ENCODE assay signal across 8 mouse cellular contexts in genomic region chr6:122801801-122802514, GRCm38 (mm10). TPM values are rescaled to one million over a fixed set of nuclear protein-coding genes. Genes with fewer than 3 reads are reported as not detected.
DNase-seq lines count a peak whose midpoint lies in the region; ATAC-seq and TF ChIP-seq lines count a peak whose summit lies in the region.

No protein-coding gene starts in this region.

- peak overlapping the region; percentile 84 for H3K27ac ChIP-seq in gastrocnemius, adult 2 months
- peak overlapping the region; percentile 53 for H3K27ac ChIP-seq in bone marrow, adult 2 months (ENCODE audit: control insufficient read depth, insufficient read depth, low read depth, low read length, poor library complexity)
- H3K27ac ChIP-seq in embryonic fibroblast, embryonic 13.5 days (ENCODE audit: insufficient read depth, low read length): no peak overlapping the region
- no peak overlapping the region for H3K27ac ChIP-seq in limb, embryonic 11.5 days (replicated peaks; ENCODE audit: low read depth, low read length)
- H3K27ac ChIP-seq in midbrain, embryonic 15.5 days: peak overlapping the region; percentile 66
- H3K27ac ChIP-seq in testis, adult 2 months (ENCODE audit: control insufficient read depth, insufficient read depth, low read depth, low read length): peak overlapping the region; percentile 96

- peak; percentile 47 for DNase-seq in gastrocnemius, adult 2 months
- no peak for DNase-seq in gastrocnemius, adult 8-10 months (ENCODE audit: low spot score in 2 of 2)
- peak; percentile 25 for DNase-seq in heart, postnatal 4 days
- DNase-seq in limb, embryonic 11.5 days (ENCODE audit: low spot score): no peak

- intact Hi-C loops in gastrocnemius, adult 2 months (cut with DNase I): loop anchor here (5.0 kb wide), 1 partner anchor 70 kb away; the partner anchor contains the start of gene Necap1

- no peaks in the 10 kb centered on the region for H3K36me3 ChIP-seq in limb, embryonic 11.5 days (ENCODE audit: control insufficient read depth, insufficient read depth, low read length)
- no peaks in the 10 kb centered on the region for H3K36me3 ChIP-seq in midbrain, embryonic 15.5 days (replicated peaks)
- H3K36me3 ChIP-seq in testis, adult 2 months (ENCODE audit: control insufficient read depth, insufficient read depth, low read length): no peaks in the 10 kb centered on the region

- ATAC-seq in limb, embryonic 11.5 days (ENCODE audit: insufficient number of reproducible peaks, low FRiP score, low TSS enrichment, low read depth): peak; percentile 37
- ATAC-seq in midbrain, embryonic 15.5 days (replicated peaks): peak; percentile 81

- H3K4me3 ChIP-seq in gastrocnemius, adult 2 months: peak overlapping the region; percentile 90
- peak overlapping the region; percentile 66 for H3K4me3 ChIP-seq in bone marrow, adult 2 months (replicated peaks; ENCODE audit: control insufficient read depth, low read depth, low read length)
- peak overlapping the region; percentile 31 for H3K4me3 ChIP-seq in embryonic fibroblast, embryonic 13.5 days (ENCODE audit: insufficient read depth, low read length)
- H3K4me3 ChIP-seq in limb, embryonic 11.5 days (ENCODE audit: low read depth, low read length): peak overlapping the region; percentile 51
- H3K4me3 ChIP-seq in midbrain, embryonic 15.5 days: peak overlapping the region; percentile 54
- H3K4me3 ChIP-seq in testis, adult 2 months (ENCODE audit: control insufficient read depth, low read depth, low read length): peak overlapping the region; percentile 95

- TF ChIP-seq CTCF in gastrocnemius, adult 2 months (IDR thresholded peaks at IDR 0.05): no peak
- no peak for TF ChIP-seq CTCF in bone marrow, adult 2 months (IDR thresholded peaks at IDR 0.05; ENCODE audit: control insufficient read depth, insufficient read depth, low read length)
- no peak for TF ChIP-seq CTCF in embryonic fibroblast, embryonic 13.5 days (IDR thresholded peaks at IDR 0.05; ENCODE audit: borderline replicate concordance, insufficient read depth, low read length)
- TF ChIP-seq CTCF in testis, adult 2 months (IDR thresholded peaks at IDR 0.05; ENCODE audit: control insufficient read depth, insufficient read depth, insufficient replicate concordance, low read depth, low read length): no peak

- no peaks in the 10 kb centered on the region for H3K9me3 ChIP-seq in limb, embryonic 11.5 days (ENCODE audit: control insufficient read depth, low read length)
- no peaks in the 10 kb centered on the region for H3K9me3 ChIP-seq in midbrain, embryonic 15.5 days

- WGBS in bone marrow, adult 2 months: 2% methylated on average over 34 of the region's 34 CpGs
- WGBS in limb, embryonic 11.5 days: 3% methylated on average over 34 of the region's 34 CpGs
- WGBS in midbrain, embryonic 15.5 days: 1% methylated on average over 34 of the region's 34 CpGs

- H3K4me2 ChIP-seq in limb, embryonic 11.5 days (ENCODE audit: low read depth, severe bottlenecking): peak overlapping the region; percentile 94
- peak overlapping the region; percentile 84 for H3K4me2 ChIP-seq in midbrain, embryonic 15.5 days

- TF ChIP-seq POLR2A in bone marrow, adult 2 months (IDR thresholded peaks at IDR 0.05; ENCODE audit: borderline replicate concordance, control insufficient read depth, low read depth, low read length): 0 out of 2 replicates have a peak, but pooled peaks have one; percentile 6
- no peak for TF ChIP-seq POLR2A in embryonic fibroblast, embryonic 13.5 days (IDR thresholded peaks at IDR 0.05; ENCODE audit: low read depth, low read length)
- TF ChIP-seq POLR2A in testis, adult 2 months (IDR thresholded peaks at IDR 0.05; ENCODE audit: control insufficient read depth, low read depth, low read length): 0 out of 2 replicates have a peak, but pooled peaks have one; percentile 4

- H3K9ac ChIP-seq in limb, embryonic 11.5 days (ENCODE audit: low read length): peak overlapping the region; percentile 78
- peak overlapping the region; percentile 62 for H3K9ac ChIP-seq in midbrain, embryonic 15.5 days

- no peaks in the 10 kb centered on the region for H3K27me3 ChIP-seq in limb, embryonic 11.5 days (ENCODE audit: control insufficient read depth, insufficient read depth, low read length)
- peaks cover 7% of the 10 kb centered on the region for H3K27me3 ChIP-seq in midbrain, embryonic 15.5 days (replicated peaks)
- no peaks in the 10 kb centered on the region for H3K27me3 ChIP-seq in testis, adult 2 months (ENCODE audit: control insufficient read depth, insufficient read depth, low read length)

- H3K4me1 ChIP-seq in bone marrow, adult 2 months (ENCODE audit: control insufficient read depth, insufficient read depth, low read length): no peaks in the 10 kb centered on the region; the same call in 1 of the 2 replicates
- H3K4me1 ChIP-seq in embryonic fibroblast, embryonic 13.5 days (ENCODE audit: control insufficient read depth, insufficient read depth, low read length): no peaks in the 10 kb centered on the region
- H3K4me1 ChIP-seq in limb, embryonic 11.5 days (ENCODE audit: control insufficient read depth, insufficient read depth, low read length): peaks cover 4% of the 10 kb centered on the region; the same call in 1 of the 2 replicates
- H3K4me1 ChIP-seq in midbrain, embryonic 15.5 days: peaks cover 13% of the 10 kb centered on the region
- peaks cover 4% of the 10 kb centered on the region for H3K4me1 ChIP-seq in testis, adult 2 months (ENCODE audit: control insufficient read depth, insufficient read depth, low read length)

RNA-seq across cellular contexts. Expression of gene Slc2a3, which starts 0.5 kb away (rescaled TPM):
- 1 to 10 TPM; 1.7 to 7.6 TPM for total RNA-seq in gastrocnemius, adult 2 months (2021)
- total RNA-seq in gastrocnemius, adult 8-10 months (2022): 10 to 100 TPM in 2 of 4 experiments, 1 to 10 TPM in 2; 3.6 to 12.3 (median 10.4) TPM
- 45.2 and 88.2 TPM in 2 replicates for polyA plus RNA-seq in bone marrow, adult 2 months (2011; ENCODE audit: insufficient read depth, insufficient read length, low replicate concordance, missing spikeins)
- 4.9 and 6.1 TPM in 2 replicates for polyA plus RNA-seq in embryonic fibroblast, embryonic 13.5 days (2011; ENCODE audit: insufficient read length, low read depth, missing spikeins)
- total RNA-seq in heart, postnatal 4 days (2021): 1 to 10 TPM; 2.0 to 3.3 TPM
- 72.9 and 74.1 TPM in 2 replicates for polyA plus RNA-seq in limb, embryonic 11.5 days (2014; fragmentation: Nextera tagmentation; extraction: Ambion mirVana)
- polyA plus RNA-seq in midbrain, embryonic 15.5 days (2015; fragmentation: Nextera tagmentation; extraction: Ambion mirVana): 34.6 and 36.8 TPM in 2 replicates
- polyA plus RNA-seq in testis, adult 2 months (2012; rRNA removed): 703 and 947 TPM in 2 replicates

RNA-seq across cellular contexts. Expression of gene Foxj2, which starts 17.8 kb away (rescaled TPM):
- 10 to 100 TPM; 26.4 to 29.1 TPM for total RNA-seq in gastrocnemius, adult 2 months (2021)
- total RNA-seq in gastrocnemius, adult 8-10 months (2022): 10 to 100 TPM; 23.3 to 27.1 (median 26.4) TPM
- 9.6 and 18.0 TPM in 2 replicates for polyA plus RNA-seq in bone marrow, adult 2 months (2011; ENCODE audit: insufficient read depth, insufficient read length, low replicate concordance, missing spikeins)
- polyA plus RNA-seq in embryonic fibroblast, embryonic 13.5 days (2011; ENCODE audit: insufficient read length, low read depth, missing spikeins): 19.8 and 23.7 TPM in 2 replicates
- 10 to 100 TPM; 24.6 to 25.3 TPM for total RNA-seq in heart, postnatal 4 days (2021)
- 3.7 and 3.9 TPM in 2 replicates for polyA plus RNA-seq in limb, embryonic 11.5 days (2014; fragmentation: Nextera tagmentation; extraction: Ambion mirVana)
- polyA plus RNA-seq in midbrain, embryonic 15.5 days (2015; fragmentation: Nextera tagmentation; extraction: Ambion mirVana): 8.3 and 9.1 TPM in 2 replicates
- 3.0 and 3.7 TPM in 2 replicates for polyA plus RNA-seq in testis, adult 2 months (2012; rRNA removed)

RNA-seq across cellular contexts. Expression of gene C3ar1, which starts 54.0 kb away (rescaled TPM):
- under 1 TPM; 0.41 to 0.67 TPM for total RNA-seq in gastrocnemius, adult 2 months (2021)
- under 1 TPM; 0.15 to 0.83 (median 0.42) TPM for total RNA-seq in gastrocnemius, adult 8-10 months (2022)
- 0.31 and 0.35 TPM in 2 replicates for polyA plus RNA-seq in bone marrow, adult 2 months (2011; ENCODE audit: insufficient read depth, insufficient read length, low replicate concordance, missing spikeins)
- polyA plus RNA-seq in embryonic fibroblast, embryonic 13.5 days (2011; ENCODE audit: insufficient read length, low read depth, missing spikeins): 1.3 and 2.3 TPM in 2 replicates
- total RNA-seq in heart, postnatal 4 days (2021): 1 to 10 TPM; 1.7 to 1.8 TPM
- polyA plus RNA-seq in limb, embryonic 11.5 days (2014; fragmentation: Nextera tagmentation; extraction: Ambion mirVana): 0.97 and 1.0 TPM in 2 replicates
- 1.4 and 1.6 TPM in 2 replicates for polyA plus RNA-seq in midbrain, embryonic 15.5 days (2015; fragmentation: Nextera tagmentation; extraction: Ambion mirVana)
- 0.60 and 0.67 TPM in 2 replicates for polyA plus RNA-seq in testis, adult 2 months (2012; rRNA removed)

Comparison
In these comparisons a context has a peak if more than half of its experiments do, and no peak if none do; other contexts are left out.
1. DNase-seq: peak in gastrocnemius, adult 2 months (single experiment) and heart, postnatal 4 days (single experiment); none in gastrocnemius, adult 8-10 months (0 of 2) and limb, embryonic 11.5 days (single experiment).
2. H3K27ac ChIP-seq: peak in gastrocnemius, adult 2 months (single experiment), bone marrow, adult 2 months (single experiment), midbrain, embryonic 15.5 days (single experiment) and testis, adult 2 months (single experiment); none in embryonic fibroblast, embryonic 13.5 days (single experiment) and limb, embryonic 11.5 days (single experiment).
3. H3K4me3 ChIP-seq: peak in every context shown above with its lines; median percentile 95 in testis, adult 2 months; 90 in gastrocnemius, adult 2 months; 66 in bone marrow, adult 2 months; 54 in midbrain, embryonic 15.5 days; 51 in limb, embryonic 11.5 days; 31 in embryonic fibroblast, embryonic 13.5 days.